Mouse (Mus musculus) limb, embryonic 10.5 days (tissue): ENCODE data around the gene Neb. TPM values are rescaled to one million over a fixed set of nuclear protein-coding genes. Genes with fewer than 3 reads are reported as not detected.

Experiments used
- microRNA-seq: library from miRNA; unstranded; fragments of <30 nt; microRNA quantifications from one replicate; pipeline ENCODE4, GENCODE M21; 2017
- polyA plus RNA-seq: library from polyadenylated mRNA; unstranded; fragments of >200 nt; fragmentation: Nextera tagmentation; extraction: Ambion mirVana; gene quantifications from 2 replicates; pipeline ENCODE4 v1.2.1, GENCODE M21; 2016

Gene Neb
- polyA plus RNA-seq, 1 experiment from 2014 or later, result 1.8 TPM

Small RNA genes lying within 50 kb of the gene (microRNA-seq; reads per million reads assigned to microRNA genes)
- not detected for gene Gm22095

Other genes with a start within 250 kb of the Neb start
- gene Arl5a, start 46.4 kb upstream of the Neb start, polyA plus RNA-seq, result 48.4 and 60.2 TPM in 2 replicates